Mouse (Mus musculus) kidney, postnatal 25 days (tissue): Measurements from ENCODE around the gene Ctcfl.
"Not testable (repeated sequence)": the region's sequence is repeated elsewhere in the genome, so short reads cannot be mapped to it uniquely, and the experiment has no call there.

Experiments
- DNase-seq, 2 experiments: peaks; one replicate each; pipeline ENCODE4 v3.0.0; 2021; ENCODE audit warnings: mixed read lengths in 2 of 2

Gene Ctcfl

GRCm38 (mm10) chr2:173143611-173144010, 24.3 kb upstream of the Ctcfl start:
- DNase-seq, result no peak

GRCm38 (mm10) chr2:173138323-173139239, 19.3 kb upstream of the Ctcfl start:
- DNase-seq, result peak in 1 of 2 experiments; percentile 71

- DNase-seq, result no peak
Measured at GRCm38 (mm10) chr2:173134695-173135094, 15.4 kb upstream of the Ctcfl start.

- peak in 1 of 2 experiments; percentile 60 for DNase-seq
Measured at GRCm38 (mm10) chr2:173132794-173133300, 13.5 kb upstream of the Ctcfl start.

GRCm38 (mm10) chr2:173132262-173132661, 12.9 kb upstream of the Ctcfl start:
- no peak for DNase-seq

GRCm38 (mm10) chr2:173129111-173129510, 9.8 kb upstream of the Ctcfl start:
- peak; percentile 49 to 89 for DNase-seq

- DNase-seq, result no peak
Measured at GRCm38 (mm10) chr2:173126386-173126785, 7.1 kb upstream of the Ctcfl start.

GRCm38 (mm10) chr2:173124022-173124735, 4.9 kb upstream of the Ctcfl start:
- DNase-seq, result peak; percentile 54 to 91

- peak in 1 of 2 experiments; percentile 28 for DNase-seq
Measured at GRCm38 (mm10) chr2:173120117-173120516, 792 bp upstream of the Ctcfl start.

GRCm38 (mm10) chr2:173113796-173114195, 5.5 kb downstream of the Ctcfl start:
- DNase-seq, result not testable (repeated sequence)

- no peak for DNase-seq
Measured at GRCm38 (mm10) chr2:173110571-173110970, 8.8 kb downstream of the Ctcfl start.

GRCm38 (mm10) chr2:173109510-173109909, 9.8 kb downstream of the Ctcfl start:
- DNase-seq, result no peak

GRCm38 (mm10) chr2:173108509-173109190, 10.7 kb downstream of the Ctcfl start:
- peak in 1 of 2 experiments; percentile 38 for DNase-seq

- DNase-seq, result peak; percentile 74 to 77
Measured at GRCm38 (mm10) chr2:173106889-173107785, 12.2 kb downstream of the Ctcfl start.

- peak in 1 of 2 experiments; percentile 57 for DNase-seq
Measured at GRCm38 (mm10) chr2:173106409-173106808, 12.9 kb downstream of the Ctcfl start.

GRCm38 (mm10) chr2:173097337-173097736, 22.0 kb downstream of the Ctcfl start:
- not testable (repeated sequence) for DNase-seq

GRCm38 (mm10) chr2:173089437-173089836, 29.9 kb downstream of the Ctcfl start:
- DNase-seq, result peak; percentile 86 to 92

GRCm38 (mm10) chr2:173087405-173087804, 31.9 kb downstream of the Ctcfl start:
- DNase-seq, result no peak

- DNase-seq, result no peak
Measured at GRCm38 (mm10) chr2:173085763-173086162, 33.6 kb downstream of the Ctcfl start.

GRCm38 (mm10) chr2:173084871-173085270, 34.5 kb downstream of the Ctcfl start:
- no peak for DNase-seq

GRCm38 (mm10) chr2:173083712-173084475, 35.4 kb downstream of the Ctcfl start:
- DNase-seq, result no peak
